Mouse (Mus musculus) E14TG2a.4 (cell line): ENCODE measurements at regions not wholly inside any gene's neighbourhood (a gene's known extent, or its start where the extent isn't known, plus 50 kb on each side); places are given as distances from the start of the nearest gene placed in this dataset.

Experiments used
- H3K27me3 ChIP-seq: 2 replicates; pipeline ENCODE4 v1.6.1; 2014; ENCODE audit warnings: low read length, control low read depth; ENCODE audit not compliant: insufficient read depth
- H3K36me3 ChIP-seq: 2 replicates; pipeline ENCODE4 v1.6.1; 2014; ENCODE audit warnings: low read length, control low read depth; ENCODE audit not compliant: insufficient read depth
- H3K4me1 ChIP-seq: replicated peaks from 2 replicates; pipeline ENCODE4 v1.6.1; 2014; ENCODE audit warnings: low read depth, low read length, control low read depth
- H3K4me3 ChIP-seq: replicated peaks from 2 replicates; pipeline ENCODE4 v1.5.1; 2014; ENCODE audit warnings: mild to moderate bottlenecking, low read length
- H3K9me3 ChIP-seq: 2 replicates; pipeline ENCODE4 v1.6.1; 2014; ENCODE audit warnings: low read length, control low read depth
- CTCF ChIP-seq: conservative IDR thresholded peaks from 2 replicates; pipeline ENCODE4 v1.5.1; 2014; ENCODE audit warnings: low read length
- NANOG ChIP-seq: IDR thresholded peaks from 2 replicates; pipeline ENCODE4 v1.6.1; 2014; ENCODE audit warnings: borderline replicate concordance, low read length, mixed read lengths
- POU5F1 ChIP-seq: IDR thresholded peaks from 2 replicates; pipeline ENCODE4 v1.6.1; 2014; ENCODE audit warnings: low read length, borderline replicate concordance

GRCm38 (mm10) chr11:45089561-45089960 lies 472.4 kb downstream of the Ebf1 start:
- no peaks in the 10 kb centered on the region for H3K4me1 ChIP-seq

DNA sequence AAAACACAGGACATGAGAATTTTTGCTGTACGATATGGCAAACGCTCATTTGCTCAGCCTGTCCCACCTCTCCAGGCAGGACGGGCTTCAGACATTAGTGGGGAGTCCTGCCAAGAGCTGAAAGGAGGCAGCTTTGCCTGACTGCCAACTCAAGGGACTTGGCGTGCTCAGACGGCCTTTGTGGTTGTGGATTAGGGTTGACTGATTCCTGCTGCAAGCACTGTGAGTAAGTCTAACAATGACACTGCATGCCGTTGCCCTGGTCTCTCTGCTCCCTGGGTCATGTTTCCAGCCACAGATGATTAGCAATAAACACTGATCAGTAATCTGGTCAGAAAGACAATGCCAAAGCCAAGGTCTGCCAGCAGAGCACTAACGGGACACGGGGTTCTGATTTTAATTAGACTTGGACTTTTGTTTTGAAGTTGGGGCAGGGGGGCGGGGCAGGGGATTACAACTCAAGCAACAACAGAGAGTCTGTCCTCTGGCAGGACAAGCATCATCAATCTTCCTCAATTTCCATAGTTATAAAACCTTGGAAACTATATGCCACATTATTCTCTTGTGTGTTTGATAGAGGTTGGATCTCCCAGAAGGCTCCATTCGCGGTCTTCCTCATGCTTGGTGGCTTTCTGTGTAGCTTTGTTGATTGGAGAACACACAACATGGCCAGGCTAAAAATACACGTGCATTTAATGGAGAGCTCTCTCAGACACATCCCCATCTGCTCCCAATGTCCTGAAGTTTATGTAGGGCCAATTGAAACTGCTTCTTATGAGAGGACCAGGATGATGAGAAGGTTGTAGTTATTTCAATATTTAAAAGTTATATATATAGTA lies 486.6 kb downstream of the Ebf1 start:
- H3K36me3 ChIP-seq: no peaks in the 10 kb centered on the region
- no peak overlapping the region for H3K4me3 ChIP-seq
- TF ChIP-seq POU5F1 (no peak), NANOG (no peak), CTCF (no peak)
- no peaks in the 10 kb centered on the region for H3K27me3 ChIP-seq
- no peaks in the 10 kb centered on the region for H3K4me1 ChIP-seq
- no peaks in the 10 kb centered on the region for H3K9me3 ChIP-seq

More at GRCm38 (mm10) chr11:45089561-45089960, 472.4 kb downstream of the Ebf1 start:
- no peak overlapping the region for H3K4me3 ChIP-seq
- TF ChIP-seq POU5F1: no peak
- no peak for TF ChIP-seq CTCF
- TF ChIP-seq NANOG: no peak
- no peaks in the 10 kb centered on the region for H3K27me3 ChIP-seq
- H3K9me3 ChIP-seq: no peaks in the 10 kb centered on the region
- H3K36me3 ChIP-seq: no peaks in the 10 kb centered on the region

DNA sequence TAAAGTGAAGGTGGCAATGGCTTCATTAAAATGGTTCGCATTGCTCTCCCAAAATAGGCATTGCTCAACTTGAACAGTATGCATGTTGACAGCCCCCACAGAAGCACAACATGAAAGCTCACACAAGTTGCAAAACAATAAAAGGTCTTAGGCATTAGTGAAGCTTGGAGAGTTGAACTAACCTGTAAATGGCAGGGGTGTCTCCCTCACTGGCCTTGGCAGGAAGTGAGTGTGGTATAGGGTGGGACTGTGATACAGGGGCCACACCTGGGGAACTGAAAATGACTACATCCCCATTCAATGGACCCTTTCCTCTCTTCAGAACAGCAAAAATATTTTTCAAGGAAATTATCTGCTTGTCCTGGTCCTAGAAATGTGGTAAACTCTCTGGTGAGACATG lies 499.6 kb downstream of the Ebf1 start:
- no peaks in the 10 kb centered on the region for H3K36me3 ChIP-seq
- no peak overlapping the region for H3K4me3 ChIP-seq
- H3K4me1 ChIP-seq: no peaks in the 10 kb centered on the region
- no peaks in the 10 kb centered on the region for H3K9me3 ChIP-seq
- TF ChIP-seq POU5F1 (no peak), NANOG (no peak), CTCF (no peak)
- H3K27me3 ChIP-seq: no peaks in the 10 kb centered on the region

GRCm38 (mm10) chr11:45123276-45123675 lies 506.2 kb downstream of the Ebf1 start:
- Histone ChIP-seq H3K4me3 (no peak overlapping the region), H3K36me3 (no peaks in the 10 kb centered on the region), H3K4me1 (no peaks in the 10 kb centered on the region), H3K27me3 (no peaks in the 10 kb centered on the region), H3K9me3 (no peaks in the 10 kb centered on the region)
- TF ChIP-seq CTCF (no peak), POU5F1 (no peak), NANOG (no peak)

GRCm38 (mm10) chr11:45136781-45137180 lies 519.7 kb downstream of the Ebf1 start:
- no peaks in the 10 kb centered on the region for H3K9me3 ChIP-seq
- H3K4me3 ChIP-seq: no peak overlapping the region
- H3K4me1 ChIP-seq: no peaks in the 10 kb centered on the region
- H3K36me3 ChIP-seq: no peaks in the 10 kb centered on the region
- H3K27me3 ChIP-seq: no peaks in the 10 kb centered on the region
- TF ChIP-seq CTCF (no peak), POU5F1 (no peak), NANOG (no peak)

DNA sequence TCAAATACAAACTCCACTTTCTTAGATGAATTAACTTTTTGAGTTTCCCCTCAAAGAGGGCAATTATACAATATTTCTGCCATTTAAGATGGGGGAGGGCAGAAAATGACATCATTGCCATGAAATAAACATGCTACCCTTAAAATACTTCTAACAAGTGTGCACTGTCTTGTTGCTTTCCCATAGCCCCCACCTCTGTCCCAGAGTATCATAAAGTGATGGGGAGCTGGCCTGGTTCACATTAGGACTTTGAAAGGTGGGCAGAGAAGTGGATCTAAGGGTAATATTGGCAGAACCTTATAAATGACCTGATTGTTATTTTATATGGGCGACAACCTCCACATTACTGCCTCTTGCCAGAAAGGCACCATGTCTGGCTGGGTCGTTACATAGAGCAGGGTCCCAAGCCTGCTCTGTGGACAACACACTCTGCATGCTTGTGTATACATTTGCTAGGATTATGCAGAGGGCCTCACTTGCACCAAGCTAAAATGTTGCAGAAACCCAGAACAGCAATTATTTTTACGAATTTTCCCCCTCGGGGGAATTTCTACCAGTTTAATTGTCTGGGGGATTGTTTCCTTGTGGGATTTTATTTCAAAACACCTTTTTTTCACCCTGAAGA lies 521.3 kb downstream of the Ebf1 start:
- no peak overlapping the region for H3K4me3 ChIP-seq
- no peaks in the 10 kb centered on the region for H3K36me3 ChIP-seq
- no peaks in the 10 kb centered on the region for H3K9me3 ChIP-seq
- H3K4me1 ChIP-seq: no peaks in the 10 kb centered on the region
- no peaks in the 10 kb centered on the region for H3K27me3 ChIP-seq
- no peak for TF ChIP-seq NANOG
- no peak for TF ChIP-seq CTCF
- no peak for TF ChIP-seq POU5F1

- no peak overlapping the region for H3K4me3 ChIP-seq
- no peaks in the 10 kb centered on the region for H3K27me3 ChIP-seq
- no peak for TF ChIP-seq POU5F1
- no peak for TF ChIP-seq NANOG
- TF ChIP-seq CTCF: no peak
- no peaks in the 10 kb centered on the region for H3K4me1 ChIP-seq
- no peaks in the 10 kb centered on the region for H3K36me3 ChIP-seq
- H3K9me3 ChIP-seq: no peaks in the 10 kb centered on the region
These were observed 523.4 kb downstream of the Ebf1 start for GRCm38 (mm10) chr11:45140490-45140889.

DNA sequence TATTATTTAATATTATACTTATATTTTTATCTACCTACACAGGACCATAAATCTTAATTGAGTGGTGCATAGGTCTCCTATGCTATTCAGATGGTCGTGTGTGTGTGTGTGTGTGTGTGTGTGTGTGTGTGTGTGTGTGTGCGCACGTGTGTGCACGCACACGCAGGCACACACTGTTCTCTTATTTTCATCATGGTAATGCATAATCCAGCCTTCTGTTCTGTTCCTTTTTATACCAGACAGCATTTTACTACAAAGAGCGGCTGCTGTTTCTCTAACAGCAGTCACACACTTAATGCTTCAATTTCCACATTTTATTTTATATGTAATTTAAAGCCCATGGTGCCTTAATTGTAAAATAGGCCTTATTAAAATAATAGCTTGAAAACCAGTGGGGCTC lies 537.0 kb downstream of the Ebf1 start:
- no peaks in the 10 kb centered on the region for H3K9me3 ChIP-seq
- no peak overlapping the region for H3K4me3 ChIP-seq
- H3K36me3 ChIP-seq: no peaks in the 10 kb centered on the region
- H3K4me1 ChIP-seq: no peaks in the 10 kb centered on the region
- H3K27me3 ChIP-seq: no peaks in the 10 kb centered on the region
- TF ChIP-seq NANOG (no peak), POU5F1 (no peak), CTCF (no peak)
